Mouse (Mus musculus) forebrain, embryonic 10.5 days (tissue): ENCODE data around the gene Scarb2. TPM values are rescaled to one million over a fixed set of nuclear protein-coding genes. Genes with fewer than 3 reads are reported as not detected.

ENCODE experiments used
- microRNA-seq: library from miRNA; unstranded; fragments of <30 nt; microRNA quantifications from one replicate; pipeline ENCODE4, GENCODE M21; 2017
- polyA plus RNA-seq: library from polyadenylated mRNA; unstranded; fragments of >200 nt; fragmentation: Nextera tagmentation; extraction: Ambion mirVana; gene quantifications from 2 replicates; pipeline ENCODE4 v1.2.1, GENCODE M21; 2016

The Scarb2 gene
- polyA plus RNA-seq, 1 experiment from 2014 or later, result 9.7 TPM

Small RNA genes lying within 50 kb of the gene (microRNA-seq; reads per million reads assigned to microRNA genes)
- gene Mir6415, result not detected

Other genes with a start within 250 kb of the Scarb2 start
- gene Naaa, start 228.7 kb downstream of the Scarb2 start, polyA plus RNA-seq, result 2.6 and 3.3 TPM in 2 replicates
- gene Sdad1, start 196.4 kb downstream of the Scarb2 start, polyA plus RNA-seq, result 59.4 and 63.0 TPM in 2 replicates
- not detected in 2 replicates for gene Cxcl9, start 178.8 kb downstream of the Scarb2 start, polyA plus RNA-seq
- 0.48 and 1.2 TPM in 2 replicates for gene Art3, start 175.0 kb downstream of the Scarb2 start, polyA plus RNA-seq
- 0.33 TPM in 1 of 2 replicates, not detected in the other for gene Cxcl10, start 157.9 kb downstream of the Scarb2 start, polyA plus RNA-seq
- gene Nup54, start 71.6 kb downstream of the Scarb2 start, polyA plus RNA-seq, result 75.1 and 75.8 TPM in 2 replicates
- not detected in 2 replicates for gene Fam47e, start 48.2 kb upstream of the Scarb2 start, polyA plus RNA-seq
- 7.0 and 7.1 TPM in 2 replicates for gene Stbd1, start 96.2 kb upstream of the Scarb2 start, polyA plus RNA-seq
- gene Ccdc158, start 168.4 kb upstream of the Scarb2 start, polyA plus RNA-seq, result 0.86 and 1.4 TPM in 2 replicates
- gene Shroom3, start 176.6 kb upstream of the Scarb2 start, polyA plus RNA-seq, result 8.1 and 9.1 TPM in 2 replicates